Mouse (Mus musculus) central nervous system, embryonic 18 days (tissue): ENCODE measurements around the gene Papolb. TPM values are rescaled to one million over a fixed set of nuclear protein-coding genes. Genes with fewer than 3 reads are reported as not detected.

Experiments used
- polyA plus RNA-seq: library from polyadenylated mRNA; depleted of rRNA; stranded (reverse); fragments of >200 nt; gene quantifications from 2 replicates; pipeline ENCODE4 v1.2.3, GENCODE M21; 2012; rRNA removed

Papolb gene
- 0.41 and 0.57 TPM in 2 replicates for polyA plus RNA-seq

GRCm38 (mm10) chr5:142529915-142530314 lies at the start of gene Papolb:
Gene Papolb, minus strand, starts transcription at chr5:142530076.

GRCm38 (mm10) chr5:142550706-142551652 lies 21.1 kb upstream of the Papolb start, which contains the start of gene Radil:
Gene Radil, minus strand, starts transcription at chr5:142551098.

Other genes starting within 250 kb of the Papolb start
- 11.4 and 11.9 TPM in 2 replicates for gene Foxk1, start 128.6 kb downstream of the Papolb start, polyA plus RNA-seq
- 21.9 and 23.1 TPM in 2 replicates for gene Ap5z1, start 66.1 kb downstream of the Papolb start, polyA plus RNA-seq
- gene Radil, start 21.0 kb upstream of the Papolb start, polyA plus RNA-seq = 25.4 and 27.2 TPM in 2 replicates
- gene Mmd2, start 78.7 kb upstream of the Papolb start, polyA plus RNA-seq = 51.9 and 52.0 TPM in 2 replicates
- gene Wipi2, start 97.6 kb upstream of the Papolb start, polyA plus RNA-seq = 45.6 and 46.2 TPM in 2 replicates
- gene Slc29a4, start 162.4 kb upstream of the Papolb start, polyA plus RNA-seq = 83.1 and 104 TPM in 2 replicates